Mouse (Mus musculus) E14TG2a.4 (cell line): ENCODE measurements around the gene Rnf157.

Experiments
- H3K27me3 ChIP-seq: 2 replicates; pipeline ENCODE4 v1.6.1; 2014; ENCODE audit warnings: low read length, control low read depth; ENCODE audit not compliant: insufficient read depth
- H3K36me3 ChIP-seq: 2 replicates; pipeline ENCODE4 v1.6.1; 2014; ENCODE audit warnings: low read length, control low read depth; ENCODE audit not compliant: insufficient read depth
- H3K4me1 ChIP-seq: replicated peaks from 2 replicates; pipeline ENCODE4 v1.6.1; 2014; ENCODE audit warnings: low read depth, low read length, control low read depth
- H3K4me3 ChIP-seq: replicated peaks from 2 replicates; pipeline ENCODE4 v1.5.1; 2014; ENCODE audit warnings: mild to moderate bottlenecking, low read length
- H3K9me3 ChIP-seq: 2 replicates; pipeline ENCODE4 v1.6.1; 2014; ENCODE audit warnings: low read length, control low read depth
- CTCF ChIP-seq: conservative IDR thresholded peaks from 2 replicates; pipeline ENCODE4 v1.5.1; 2014; ENCODE audit warnings: low read length
- NANOG ChIP-seq: IDR thresholded peaks from 2 replicates; pipeline ENCODE4 v1.6.1; 2014; ENCODE audit warnings: borderline replicate concordance, low read length, mixed read lengths
- POU5F1 ChIP-seq: IDR thresholded peaks from 2 replicates; pipeline ENCODE4 v1.6.1; 2014; ENCODE audit warnings: low read length, borderline replicate concordance

Rnf157 gene

DNA sequence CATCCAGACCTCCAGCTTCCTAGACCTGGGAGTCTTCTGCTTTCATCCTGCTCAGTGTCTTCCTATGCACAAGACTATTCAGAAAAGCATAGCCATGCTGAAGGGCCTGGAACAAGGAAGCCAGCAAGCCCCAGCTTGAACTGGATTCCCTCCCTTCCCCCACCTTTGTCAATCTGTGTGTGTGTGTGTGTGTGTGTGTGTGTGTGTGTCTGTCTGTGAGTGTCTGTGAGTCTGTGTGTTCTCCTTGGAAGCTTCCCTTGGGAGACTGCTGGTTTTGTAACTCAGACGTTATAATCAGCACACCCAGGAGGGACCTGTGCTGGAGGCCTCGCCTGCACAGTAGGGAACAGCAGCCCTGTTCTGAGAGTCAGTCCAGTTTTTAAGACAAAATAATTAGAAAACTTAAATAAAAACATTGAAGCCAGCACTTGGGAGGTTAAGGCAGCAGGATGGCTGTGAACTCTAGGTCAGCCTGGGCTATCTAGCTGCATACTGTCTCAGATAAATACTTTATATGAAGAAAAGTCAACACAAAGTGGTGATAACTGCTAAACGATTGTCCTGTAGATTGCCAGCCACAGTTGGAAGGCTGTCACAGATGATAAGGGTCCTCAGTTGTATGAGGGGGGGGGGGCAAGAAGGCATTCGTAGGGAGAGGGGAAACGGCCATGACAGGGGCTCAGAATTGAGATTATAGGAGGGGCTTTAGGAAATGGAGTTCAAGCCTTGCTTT lies 23.3 kb upstream of the Rnf157 start:
- Histone ChIP-seq H3K27me3 (no peaks in the 10 kb centered on the region), H3K36me3 (peaks cover 54% of the 10 kb centered on the region), H3K4me1 (peaks cover 74% of the 10 kb centered on the region), H3K9me3 (no peaks in the 10 kb centered on the region), H3K4me3 (peak overlapping the region; percentile 94)
- TF ChIP-seq POU5F1 (no peak), CTCF (no peak), NANOG (no peak)

DNA sequence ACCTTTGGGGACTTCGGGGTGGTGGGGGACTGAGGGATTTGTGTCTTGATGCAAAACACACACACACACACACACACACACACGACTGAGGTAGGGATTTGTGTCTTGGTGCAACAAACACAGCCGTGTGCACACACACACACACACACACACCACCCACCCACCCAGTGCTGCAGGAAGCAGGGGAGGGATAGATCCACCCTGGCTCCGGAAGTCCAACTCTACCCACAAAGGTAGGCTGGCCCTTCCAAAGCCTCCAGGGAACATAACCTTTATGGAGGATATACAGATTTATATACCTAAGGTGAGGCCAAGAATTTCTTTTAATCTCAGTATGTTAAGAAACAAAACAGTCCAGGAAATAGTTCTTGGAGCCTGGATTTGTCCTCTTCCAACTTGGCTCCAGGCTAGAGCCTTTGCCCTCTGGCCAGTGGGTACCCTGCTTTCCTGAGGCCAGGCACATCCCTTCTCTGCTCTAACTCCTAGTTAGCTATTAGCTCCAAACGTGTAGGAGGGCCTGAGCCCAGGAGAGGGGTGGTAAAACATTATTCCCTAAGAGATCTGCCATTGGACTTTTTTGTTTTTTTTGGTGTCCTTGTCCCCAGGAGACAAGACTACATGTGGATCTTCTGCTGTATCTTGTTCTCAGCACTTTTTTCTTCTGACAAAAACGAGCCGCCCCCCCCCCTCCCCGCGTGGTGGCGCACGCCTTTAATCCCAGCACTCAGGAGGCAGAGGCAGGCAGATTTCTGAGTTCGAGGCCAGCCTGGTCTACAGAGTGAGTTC lies 22.3 kb upstream of the Rnf157 start:
- TF ChIP-seq CTCF (no peak), POU5F1 (no peak), NANOG (no peak)
- H3K27me3 ChIP-seq, result no peaks in the 10 kb centered on the region
- H3K4me3 ChIP-seq, result peak overlapping the region; percentile 94
- peaks cover 46% of the 10 kb centered on the region for H3K36me3 ChIP-seq
- peaks cover 74% of the 10 kb centered on the region for H3K4me1 ChIP-seq
- no peaks in the 10 kb centered on the region for H3K9me3 ChIP-seq

DNA sequence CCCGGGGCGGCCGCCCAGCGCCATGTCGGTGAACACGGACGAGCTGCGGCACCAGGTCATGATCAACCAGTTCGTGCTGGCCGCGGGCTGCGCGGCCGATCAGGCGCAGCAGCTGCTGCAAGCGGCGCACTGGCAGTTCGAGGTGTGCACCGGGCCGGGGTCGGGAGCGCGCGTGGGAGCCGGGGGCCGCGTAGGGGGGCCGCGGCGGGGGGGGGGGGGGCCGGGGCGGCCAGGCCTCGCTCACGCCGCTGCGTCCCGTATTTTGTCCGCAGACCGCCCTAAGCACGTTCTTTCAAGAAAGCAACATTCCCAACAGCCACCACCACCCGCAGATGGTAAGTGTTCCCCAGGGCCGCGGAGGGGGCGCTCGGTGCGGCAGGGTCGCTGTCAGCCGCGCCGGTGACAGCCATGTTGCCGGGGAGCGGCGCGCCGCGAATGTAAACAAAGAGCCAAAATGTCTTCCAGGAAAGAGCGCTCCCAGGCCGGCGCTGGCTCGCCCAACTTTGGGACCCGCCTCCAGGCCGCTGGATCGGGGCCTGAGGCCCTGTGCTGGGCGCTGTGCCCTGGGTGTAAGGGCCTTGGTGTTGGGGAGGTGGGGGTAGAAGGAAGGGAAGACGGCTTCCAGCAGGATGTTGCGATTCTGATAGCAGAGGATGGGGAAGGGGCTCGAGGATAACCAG lies 21.6 kb upstream of the Rnf157 start:
- TF ChIP-seq CTCF, result no peak
- no peak for TF ChIP-seq POU5F1
- no peak for TF ChIP-seq NANOG
- H3K9me3 ChIP-seq, result no peaks in the 10 kb centered on the region
- H3K4me3 ChIP-seq, result peak overlapping the region; percentile 94
- H3K4me1 ChIP-seq, result peaks cover 74% of the 10 kb centered on the region
- H3K27me3 ChIP-seq, result no peaks in the 10 kb centered on the region
- H3K36me3 ChIP-seq, result peaks cover 39% of the 10 kb centered on the region

DNA sequence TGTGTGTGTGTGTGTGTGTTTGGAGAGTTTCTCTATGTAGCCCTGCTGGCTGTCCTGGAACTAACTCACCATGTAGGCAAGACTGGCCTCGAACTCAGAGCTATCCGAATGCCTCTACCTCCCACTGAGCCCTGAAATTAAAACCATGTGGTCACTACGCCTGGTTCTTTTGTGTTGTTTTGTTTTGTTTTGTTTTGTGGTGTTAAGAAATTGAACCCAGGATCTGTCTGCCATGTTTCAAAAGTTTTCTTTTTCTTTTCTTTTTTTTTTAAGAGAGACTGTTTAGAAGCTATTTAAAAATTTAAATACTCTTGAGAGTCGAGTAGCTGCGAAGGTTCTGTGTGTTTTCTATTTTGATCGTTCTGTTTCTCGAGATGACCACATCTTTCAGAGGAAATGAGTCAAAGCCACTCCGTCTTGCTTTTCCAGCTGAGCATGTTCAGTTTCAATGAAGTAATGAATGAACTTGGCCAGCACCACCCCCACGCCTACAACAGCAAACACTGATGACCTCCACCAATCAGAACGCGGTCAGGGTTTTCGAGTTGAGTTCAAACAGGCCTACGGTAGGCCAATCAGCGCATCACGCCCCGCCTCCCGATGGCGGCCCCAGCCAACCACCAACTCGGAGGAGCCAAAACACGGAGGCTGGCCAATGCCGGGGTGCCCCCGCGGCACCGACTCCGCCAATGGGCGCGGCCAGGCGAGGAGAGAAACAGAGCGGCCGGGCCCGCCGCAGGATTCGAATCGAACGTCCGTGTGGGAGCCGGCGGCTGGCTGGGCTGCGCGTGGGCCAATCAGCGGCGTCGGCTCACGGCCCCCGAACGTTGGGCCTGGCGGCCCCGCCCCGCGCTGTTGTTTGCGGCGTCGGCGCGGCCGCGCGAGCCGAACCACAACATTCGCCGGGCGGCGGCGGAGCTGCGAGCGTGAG lies 20.8 kb upstream of the Rnf157 start, which contains the start of gene Ubald2:
Gene Ubald2 (plus strand): TSS at position 739 of the 931 bp plus-strand sequence.
- no peaks in the 10 kb centered on the region for H3K27me3 ChIP-seq
- no peak for TF ChIP-seq CTCF
- no peak for TF ChIP-seq NANOG
- no peak for TF ChIP-seq POU5F1
- H3K9me3 ChIP-seq, result no peaks in the 10 kb centered on the region
- peak within 1 kb of the TSS; percentile 94 for H3K4me3 ChIP-seq
- peaks cover 31% of the 10 kb centered on the region for H3K36me3 ChIP-seq
- peaks cover 74% of the 10 kb centered on the region for H3K4me1 ChIP-seq

DNA sequence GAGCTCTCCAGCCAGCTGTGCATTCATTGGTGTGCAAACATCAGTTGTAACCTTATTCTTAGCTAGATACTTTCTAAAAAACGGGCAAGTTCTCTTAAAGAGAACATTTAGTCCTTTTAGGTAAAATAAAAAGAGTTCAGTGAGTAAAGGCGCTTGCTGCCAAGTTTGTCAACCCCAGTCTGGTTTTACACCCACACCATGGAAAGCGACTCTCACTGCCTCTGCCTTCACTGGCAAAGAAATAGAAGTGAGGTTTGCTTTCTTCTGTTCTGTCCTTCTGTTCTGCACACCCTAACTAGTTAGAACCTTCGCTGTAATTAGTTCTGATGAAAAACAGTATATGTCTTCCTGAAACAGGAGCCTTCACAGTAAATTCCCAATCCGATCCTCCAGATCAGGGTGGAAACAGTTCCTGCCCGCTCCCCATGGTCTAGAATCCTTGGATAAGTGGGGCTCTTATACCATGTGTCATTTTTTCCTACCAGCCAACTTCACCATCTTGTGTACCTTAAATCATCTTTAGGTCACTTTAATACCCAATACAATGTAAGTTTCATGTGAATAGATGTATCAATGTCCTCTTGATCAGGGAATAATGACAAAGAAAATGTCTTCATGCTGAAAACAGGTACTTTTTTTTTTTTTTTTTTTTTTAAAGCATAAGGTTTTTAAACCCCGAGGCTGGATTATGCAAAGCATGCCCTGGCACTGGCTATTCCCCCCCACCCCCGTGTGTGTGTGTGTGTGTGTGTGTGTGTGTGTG lies 19.9 kb upstream of the Rnf157 start:
- Histone ChIP-seq H3K4me3 (peak overlapping the region; percentile 7; the same call in 1 of the 2 replicates), H3K27me3 (no peaks in the 10 kb centered on the region), H3K4me1 (peaks cover 81% of the 10 kb centered on the region), H3K36me3 (peaks cover 30% of the 10 kb centered on the region), H3K9me3 (no peaks in the 10 kb centered on the region)
- TF ChIP-seq POU5F1 (no peak), NANOG (no peak), CTCF (no peak)

DNA sequence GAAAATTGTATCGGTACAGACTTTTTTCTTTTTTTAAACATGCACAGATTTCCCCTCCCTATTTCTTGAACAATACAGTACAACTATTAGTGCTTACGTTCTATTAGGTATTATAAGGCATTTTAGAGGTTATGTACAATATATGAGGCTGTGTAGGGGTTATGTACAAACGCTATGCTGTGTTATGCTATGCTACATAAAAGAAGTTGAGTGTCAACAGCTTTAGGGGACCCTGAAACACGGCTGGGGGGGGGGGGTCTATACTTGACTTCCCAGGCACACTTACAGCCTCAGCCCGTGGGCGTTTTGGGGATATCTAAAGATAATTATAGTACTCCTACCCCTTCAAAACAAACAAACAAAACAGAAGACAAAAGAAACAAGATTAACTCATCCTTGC lies 19.3 kb upstream of the Rnf157 start:
- peaks cover 23% of the 10 kb centered on the region for H3K36me3 ChIP-seq
- H3K4me1 ChIP-seq, result peaks cover 81% of the 10 kb centered on the region
- TF ChIP-seq NANOG, result no peak
- TF ChIP-seq POU5F1, result no peak
- no peaks in the 10 kb centered on the region for H3K27me3 ChIP-seq
- peak overlapping the region; percentile 63 for H3K4me3 ChIP-seq
- H3K9me3 ChIP-seq, result no peaks in the 10 kb centered on the region

DNA sequence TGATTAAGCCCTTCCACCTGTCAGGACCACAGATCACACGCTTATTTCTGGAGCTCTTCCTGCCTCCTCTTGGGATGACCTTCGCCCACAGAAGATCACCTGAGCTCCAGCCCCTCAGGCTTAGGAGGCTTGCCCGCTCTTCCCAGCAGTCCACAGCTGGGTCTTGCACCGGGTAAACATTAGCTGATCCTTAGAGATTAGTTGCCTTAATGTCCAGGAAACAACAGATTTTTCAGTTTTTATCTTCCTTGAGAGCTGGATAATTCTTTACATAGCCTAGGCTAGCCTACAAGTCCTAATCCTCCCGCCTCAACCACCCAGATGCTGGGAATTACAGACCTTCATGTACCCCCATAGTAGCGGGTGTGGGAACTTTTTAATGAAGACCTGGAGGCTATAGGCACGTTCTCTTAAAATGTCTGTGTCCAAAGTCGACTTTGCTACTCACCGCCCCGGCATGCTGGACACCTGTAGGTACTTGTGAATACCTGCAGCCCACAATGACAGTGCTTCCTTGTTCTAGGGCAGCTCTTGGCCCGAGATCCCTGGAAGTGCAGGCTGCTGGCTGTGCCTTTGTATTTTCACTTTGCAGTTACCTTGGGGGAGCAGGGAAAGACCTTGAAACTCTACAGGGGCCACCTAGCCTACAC lies 18.7 kb upstream of the Rnf157 start:
- Histone ChIP-seq H3K36me3 (peaks cover 17% of the 10 kb centered on the region), H3K9me3 (no peaks in the 10 kb centered on the region), H3K4me1 (peaks cover 81% of the 10 kb centered on the region), H3K4me3 (peak overlapping the region; percentile 63), H3K27me3 (no peaks in the 10 kb centered on the region)
- no peak for TF ChIP-seq POU5F1
- TF ChIP-seq NANOG, result peak; percentile 11; the same call in 1 of the 2 replicates
- no peak for TF ChIP-seq CTCF
